Mouse (Mus musculus): Measurements from ENCODE around the gene Zfp346.

Zfp346 gene

DNA sequence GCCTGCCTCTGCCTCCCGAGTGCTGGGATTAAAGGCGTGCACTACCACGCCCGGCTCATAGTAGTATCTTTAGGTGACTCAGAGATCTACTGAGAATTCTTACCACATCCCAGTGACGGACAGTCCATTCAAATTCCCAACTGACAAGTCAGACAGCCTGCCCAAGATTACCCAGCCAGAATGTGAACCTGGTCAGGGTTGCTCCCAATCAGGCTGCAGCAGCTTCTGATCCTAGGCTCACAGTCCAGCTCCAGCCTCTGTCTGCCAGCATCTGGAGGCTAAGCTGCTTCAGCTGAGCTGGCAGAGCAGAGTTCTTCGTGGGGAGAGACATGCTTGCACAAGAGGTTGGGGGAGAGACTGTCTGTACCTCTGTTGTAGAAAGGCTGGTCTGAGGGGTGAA lies 78.3 kb downstream of the Zfp346 start:
- no peak for ATAC-seq (ENCODE audit: insufficient number of reproducible peaks, low FRiP score, low TSS enrichment)

Data from cerebellum, adult (tissue).